Mouse (Mus musculus) hindbrain, embryonic 14.5 days (tissue): ENCODE results near the gene Tro. TPM values are rescaled to one million over a fixed set of nuclear protein-coding genes. Genes with fewer than 3 reads are reported as not detected.

Experiments
- ATAC-seq: fragments of 200-750 bp; cut with Nextera tagmentation; 2 replicates; pipeline ENCODE4 v1.8.0; 2017; ENCODE audit warnings: moderate number of reproducible peaks, mild to moderate bottlenecking, moderate TSS enrichment, moderate library complexity; ENCODE audit not compliant: low FRiP score
- DNase-seq: peaks from one replicate; pipeline ENCODE4 v3.0.0-alpha.2; 2015; ENCODE audit warnings: low spot score
- H3K27ac ChIP-seq: fragments of 300-500 bp; sonication (generic); 2 replicates; pipeline ENCODE4 v1.5.1; 2014; ENCODE audit warnings: mild to moderate bottlenecking, moderate library complexity
- H3K27me3 ChIP-seq: fragments of 300-500 bp; sonication (generic); 2 replicates; pipeline ENCODE4 v1.6.1; 2014; ENCODE audit warnings: mild to moderate bottlenecking, low read length, mixed read lengths; ENCODE audit not compliant: control insufficient read depth, insufficient read depth
- H3K36me3 ChIP-seq: fragments of 300-500 bp; sonication (generic); replicated peaks from 2 replicates; pipeline ENCODE4 v1.6.1; 2014; ENCODE audit not compliant: control insufficient read depth, insufficient read depth
- H3K4me1 ChIP-seq: fragments of 300-500 bp; sonication (generic); replicated peaks from 2 replicates; pipeline ENCODE4 v1.6.1; 2014; ENCODE audit warnings: antibody characterized with exemption, low read length, mixed read lengths; ENCODE audit not compliant: control insufficient read depth, insufficient read depth
- H3K4me2 ChIP-seq: fragments of 300-500 bp; sonication (generic); replicated peaks from 2 replicates; pipeline ENCODE4 v1.6.1; 2014; ENCODE audit warnings: mild to moderate bottlenecking, moderate library complexity
- H3K4me3 ChIP-seq: fragments of 300-500 bp; sonication (generic); replicated peaks from 2 replicates; pipeline ENCODE4 v1.5.1; 2014; ENCODE audit warnings: mild to moderate bottlenecking, low read length
- H3K9ac ChIP-seq: fragments of 300-500 bp; sonication (generic); 2 replicates; pipeline ENCODE4 v1.6.1; 2014
- H3K9me3 ChIP-seq: fragments of 300-500 bp; sonication (generic); 2 replicates; pipeline ENCODE4 v1.6.1; 2016; ENCODE audit warnings: low read length; ENCODE audit not compliant: control insufficient read depth
- WGBS: fragments of 180-500 bp; shearing (Covaris S2); extraction: QIAGEN DNeasy Blood & Tissue Kit; methylation state at CpG from one replicate; pipeline ENCODE4 v1.1.7; 2014; 5-methylcytosine and 5-hydroxymethylcytosine counted together
- polyA plus RNA-seq: library from polyadenylated mRNA; unstranded; fragments of >200 nt; fragmentation: Nextera tagmentation; extraction: Ambion mirVana; gene quantifications from 2 replicates; pipeline ENCODE4 v1.2.1, GENCODE M21; 2014

Tro gene
- polyA plus RNA-seq: 101 and 110 TPM in 2 replicates

DNA sequence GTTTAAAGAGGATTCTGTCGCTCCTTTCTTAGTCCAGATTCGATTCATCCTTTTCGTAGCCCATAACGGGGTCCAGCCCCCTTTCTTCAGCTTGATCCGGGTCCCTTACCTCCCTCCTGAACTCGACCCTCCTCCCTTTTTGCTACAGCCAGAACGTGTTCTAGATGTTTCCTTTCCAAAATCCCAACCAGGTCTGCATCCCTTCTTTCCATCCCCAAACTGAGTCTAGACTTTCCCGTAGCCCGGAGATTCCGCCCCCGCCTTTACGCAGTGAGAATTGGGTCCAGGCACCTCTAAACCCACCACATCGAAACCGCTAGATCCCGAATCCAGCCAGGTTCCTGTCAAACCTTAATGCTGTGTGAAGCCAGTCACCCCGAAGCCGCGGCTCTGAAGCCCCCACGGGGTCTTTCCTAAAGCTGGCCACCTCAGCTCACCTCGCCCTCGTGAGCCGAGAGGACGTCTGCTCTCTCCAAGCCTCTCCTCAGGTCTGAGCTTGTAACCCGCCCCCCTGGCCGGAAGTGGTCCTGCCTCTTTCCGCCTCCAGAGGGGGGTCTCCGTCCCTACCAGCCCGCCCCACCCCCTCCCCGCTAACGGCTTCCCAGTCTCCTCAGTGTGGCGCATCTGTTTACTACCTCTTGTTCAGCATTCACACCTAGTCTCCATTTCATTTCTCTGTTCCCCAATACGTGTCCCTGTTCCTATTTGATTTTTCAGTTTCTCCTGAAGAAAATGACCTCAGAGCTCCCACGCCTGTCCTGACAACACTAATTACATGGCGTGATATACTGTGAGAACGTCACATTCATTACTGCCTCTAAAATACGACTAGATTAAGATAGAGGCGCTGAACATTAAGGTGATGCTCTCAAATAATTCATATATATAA, at the start of gene Tro:
Gene Tro, minus strand, starts transcription at position 676 of the 889 bp plus-strand sequence.
- peak within 1 kb of the TSS; percentile 58 for H3K4me3 ChIP-seq
- no peaks in the 10 kb centered on the region for H3K4me1 ChIP-seq
- no peaks in the 10 kb centered on the region for H3K9me3 ChIP-seq
- DNase-seq: peak; percentile 72
- 18% methylated on average over 37 of the region's 37 CpGs for WGBS
- no peaks in the 10 kb centered on the region for H3K27me3 ChIP-seq
- H3K4me2 ChIP-seq: peak within 1 kb of the TSS; percentile 51
- peaks cover 32% of the 10 kb centered on the region for H3K36me3 ChIP-seq
- peak within 1 kb of the TSS; percentile 84 for H3K27ac ChIP-seq
- peak; percentile 93 for ATAC-seq
- peak within 1 kb of the TSS; percentile 71 for H3K9ac ChIP-seq

GRCm38 (mm10) chrX:150677505-150677904, 20.1 kb upstream of the Tro start:
- Histone ChIP-seq H3K9me3 (no peaks in the 10 kb centered on the region), H3K4me2 (no peak overlapping the region), H3K4me1 (no peaks in the 10 kb centered on the region), H3K27me3 (no peaks in the 10 kb centered on the region), H3K27ac (no peak overlapping the region), H3K4me3 (no peak overlapping the region), H3K36me3 (no peaks in the 10 kb centered on the region), H3K9ac (no peak overlapping the region)
- 20% methylated on average over 1 of the region's 1 CpGs for WGBS
- DNase-seq (no peak), ATAC-seq (no peak)

GRCm38 (mm10) chrX:150662809-150663208, 5.4 kb upstream of the Tro start:
- Histone ChIP-seq H3K4me2 (no peak overlapping the region), H3K27ac (no peak overlapping the region), H3K4me3 (no peak overlapping the region), H3K27me3 (no peaks in the 10 kb centered on the region), H3K9ac (no peak overlapping the region), H3K4me1 (no peaks in the 10 kb centered on the region), H3K9me3 (no peaks in the 10 kb centered on the region), H3K36me3 (no peaks in the 10 kb centered on the region)
- 36% methylated on average over 4 of the region's 4 CpGs for WGBS
- no peak for ATAC-seq
- no peak for DNase-seq

DNA sequence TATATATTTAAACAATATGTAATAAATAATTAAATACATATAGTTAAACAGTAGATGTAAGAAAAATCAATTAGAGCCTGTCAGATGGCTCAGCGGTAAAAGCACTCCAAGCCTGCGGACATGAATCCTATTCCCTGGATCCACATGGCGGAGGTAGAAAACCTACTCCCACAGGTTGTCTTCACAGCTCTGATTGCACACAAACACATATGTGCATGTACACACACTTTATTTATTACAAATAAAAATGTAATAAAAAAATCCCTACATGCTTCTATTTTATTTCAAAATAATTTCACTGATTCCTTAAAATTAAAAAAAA, 375 bp upstream of the Tro start:
- DNase-seq (no peak), ATAC-seq (0 out of 2 replicates have a peak, but pooled peaks have one; percentile 22)
- 29% methylated on average over 3 of the region's 3 CpGs for WGBS
- H3K4me3 ChIP-seq: peak overlapping the region; percentile 58
- H3K9ac ChIP-seq: peak overlapping the region; percentile 71; the same call in 1 of the 2 replicates
- H3K36me3 ChIP-seq: peaks cover 26% of the 10 kb centered on the region
- H3K27ac ChIP-seq: peak overlapping the region; percentile 84
- H3K4me2 ChIP-seq: peak overlapping the region; percentile 51
- H3K9me3 ChIP-seq: no peaks in the 10 kb centered on the region
- H3K27me3 ChIP-seq: no peaks in the 10 kb centered on the region
- H3K4me1 ChIP-seq: no peaks in the 10 kb centered on the region

- H3K27me3 ChIP-seq: no peaks in the 10 kb centered on the region
- H3K4me2 ChIP-seq: peak overlapping the region; percentile 51
- H3K9ac ChIP-seq: peak overlapping the region; percentile 71
- DNase-seq (peak; percentile 74), ATAC-seq (peak; percentile 78)
- no peaks in the 10 kb centered on the region for H3K4me1 ChIP-seq
- peak overlapping the region; percentile 84 for H3K27ac ChIP-seq
- 35% methylated on average over 25 of the region's 44 CpGs for WGBS
- peak overlapping the region; percentile 58 for H3K4me3 ChIP-seq
- H3K36me3 ChIP-seq: peaks cover 41% of the 10 kb centered on the region
- no peaks in the 10 kb centered on the region for H3K9me3 ChIP-seq
Measured at GRCm38 (mm10) chrX:150656122-150656907, 1.1 kb downstream of the Tro start.

- 63% methylated on average over 1 of the region's 1 CpGs for WGBS
- Histone ChIP-seq H3K4me3 (no peak overlapping the region), H3K27ac (no peak overlapping the region), H3K4me2 (no peak overlapping the region), H3K9me3 (no peaks in the 10 kb centered on the region), H3K4me1 (no peaks in the 10 kb centered on the region), H3K27me3 (no peaks in the 10 kb centered on the region), H3K36me3 (no peaks in the 10 kb centered on the region), H3K9ac (no peak overlapping the region)
- ATAC-seq (no peak), DNase-seq (no peak)
Measured at GRCm38 (mm10) chrX:150636421-150636820, 21.0 kb downstream of the Tro start.

DNA sequence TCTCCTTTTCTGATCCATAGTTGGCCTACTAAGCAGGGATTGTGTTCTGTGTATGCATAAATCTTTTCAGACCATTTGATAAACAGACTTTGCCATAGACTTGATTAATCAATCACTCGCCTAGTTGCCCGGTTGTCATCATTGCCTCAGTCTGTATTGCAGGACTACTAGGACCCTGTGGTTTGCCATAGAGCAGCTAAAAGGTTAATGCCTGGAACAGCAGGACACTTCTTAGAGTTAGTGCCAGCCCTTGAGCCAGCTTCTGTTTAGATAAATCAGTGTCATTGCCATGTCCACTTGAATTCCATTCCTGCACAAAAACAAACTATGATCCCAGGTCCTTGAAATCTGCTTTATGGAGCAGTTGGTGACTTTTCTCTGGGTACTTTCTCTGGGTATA, 58.5 kb downstream of the Tro start:
- Histone ChIP-seq H3K36me3 (no peaks in the 10 kb centered on the region), H3K9ac (no peak overlapping the region), H3K27me3 (peaks cover 4% of the 10 kb centered on the region; the same call in 1 of the 2 replicates), H3K4me2 (no peak overlapping the region), H3K4me3 (no peak overlapping the region), H3K9me3 (no peaks in the 10 kb centered on the region), H3K4me1 (no peaks in the 10 kb centered on the region), H3K27ac (no peak overlapping the region)
- 60% methylated on average over 2 of the region's 2 CpGs for WGBS
- ATAC-seq (no peak), DNase-seq (no peak)
